Mouse (Mus musculus) v-Abl transformed pro-B cells (cell line): Measurements from ENCODE around the gene Chchd1.
"Not testable (repeated sequence)": the region's sequence is repeated elsewhere in the genome, so short reads cannot be mapped to it uniquely, and the experiment has no call there.

Source experiments
- in situ Hi-C, 2 experiments: fragments of 400-800 bp; cut with MboI; formaldehyde crosslinking; loops; one replicate each; pipeline ENCODE4 v1.15.1; 2025; ENCODE audit not compliant: unreplicated experiment in 2 of 2

The Chchd1 gene

GRCm38 (mm10) chr14:20677906-20678305 lies 24.9 kb upstream of the Chchd1 start:
- in situ Hi-C loops: no loop called here

GRCm38 (mm10) chr14:20681742-20682141 lies 21.1 kb upstream of the Chchd1 start:
- in situ Hi-C loops: no loop called here

GRCm38 (mm10) chr14:20682498-20682897 lies 20.3 kb upstream of the Chchd1 start:
- in situ Hi-C loops: no loop called here

GRCm38 (mm10) chr14:20686576-20686975 lies 16.2 kb upstream of the Chchd1 start:
- in situ Hi-C loops: no loop called here

- in situ Hi-C loops: no loop called here
These were observed 13.8 kb upstream of the Chchd1 start for GRCm38 (mm10) chr14:20689009-20689408.

DNA sequence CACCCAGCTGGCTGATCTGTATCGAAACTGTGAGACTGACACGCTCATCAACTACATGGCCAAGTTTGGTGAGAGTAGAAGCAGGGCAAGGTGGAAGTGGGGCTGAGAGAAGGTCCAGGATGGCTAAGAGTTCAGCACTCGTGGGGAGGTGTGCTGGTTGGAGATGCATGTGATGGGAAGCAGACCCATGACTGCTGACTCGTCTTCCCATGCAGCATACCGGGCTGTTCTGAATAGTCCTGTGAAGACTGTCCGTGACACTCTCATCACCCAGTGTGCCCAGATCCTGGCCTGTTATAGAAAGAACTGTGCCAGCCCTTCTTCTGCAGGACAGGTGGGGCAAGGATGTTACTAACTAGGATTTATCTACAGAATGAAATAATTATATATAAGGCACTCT lies 11.0 kb upstream of the Chchd1 start:
- in situ Hi-C loops: no loop called here

GRCm38 (mm10) chr14:20693589-20694101 lies 9.2 kb upstream of the Chchd1 start:
- in situ Hi-C loops: no loop called here

DNA sequence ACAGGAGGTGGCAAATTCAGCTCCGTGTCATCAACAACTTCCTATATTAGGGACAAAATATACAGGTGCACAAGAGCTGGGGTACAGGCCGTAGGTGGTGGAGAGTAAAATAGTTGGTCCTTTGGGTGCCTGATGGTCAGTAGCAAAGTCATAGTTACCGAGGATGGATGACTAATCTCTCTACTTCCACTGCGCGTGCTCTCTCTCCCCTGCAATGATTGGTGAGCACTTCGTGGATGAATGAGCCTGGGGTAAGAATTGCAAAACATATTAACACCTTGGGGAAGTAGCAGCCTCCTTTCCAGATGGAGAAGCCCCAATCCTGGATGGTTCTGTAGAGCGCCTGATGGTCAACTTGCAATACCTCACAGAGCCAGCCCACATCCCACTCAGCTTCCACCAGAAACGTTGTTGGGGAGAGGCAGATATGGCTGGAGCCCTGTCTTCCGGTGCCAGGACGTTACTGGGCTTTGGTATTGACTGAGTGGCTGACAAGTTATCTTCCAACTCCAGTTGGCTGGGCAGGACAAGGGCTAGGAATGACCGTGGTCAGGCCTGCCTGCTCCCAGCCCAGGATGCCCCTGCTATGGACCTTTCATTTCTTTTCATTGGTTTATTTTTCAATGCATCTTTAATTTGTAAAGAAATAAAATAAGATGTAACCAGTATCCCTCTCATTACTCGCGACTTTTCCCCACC lies 8.5 kb upstream of the Chchd1 start:
- in situ Hi-C loops: no loop called here

DNA sequence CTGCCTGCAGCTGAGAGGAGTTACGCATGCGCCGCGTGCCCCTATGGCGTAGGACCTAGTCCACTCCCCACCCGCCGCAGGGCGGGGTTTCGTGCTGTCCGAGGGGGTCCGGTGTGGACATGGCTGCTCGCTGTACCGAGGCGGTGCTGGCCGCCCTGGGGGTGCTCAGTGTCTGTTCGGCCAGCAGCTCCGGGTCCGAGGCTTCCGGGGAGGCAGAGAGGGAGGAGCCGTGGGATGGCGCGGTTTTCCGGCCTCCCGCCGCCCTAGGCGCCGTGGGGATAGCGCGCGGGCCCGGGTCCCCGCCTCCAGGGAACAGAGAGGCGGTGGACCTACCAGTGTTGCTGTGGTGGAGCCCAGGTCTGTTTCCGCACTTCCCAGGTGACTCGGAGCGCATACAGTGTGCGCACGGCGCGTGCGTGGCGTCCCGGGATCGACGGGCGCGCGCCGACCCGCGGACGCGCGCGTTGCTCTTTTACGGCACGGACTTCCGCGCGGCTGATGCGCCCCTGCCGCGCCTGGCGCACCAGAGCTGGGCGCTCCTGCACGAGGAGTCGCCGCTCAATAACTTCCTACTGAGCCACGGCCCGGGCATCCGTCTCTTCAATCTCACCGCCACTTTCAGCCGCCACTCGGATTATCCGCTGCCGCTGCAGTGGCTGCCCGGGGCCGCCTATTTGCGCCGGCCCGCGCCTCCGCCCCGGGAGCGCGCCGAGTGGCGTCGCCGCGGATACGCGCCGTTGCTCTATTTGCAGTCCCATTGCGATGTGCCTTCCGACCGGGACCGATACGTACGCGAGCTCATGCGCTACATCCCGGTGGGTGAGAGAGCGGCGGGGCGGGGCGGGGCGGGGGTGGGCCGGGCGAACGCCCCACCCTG lies 7.7 kb upstream of the Chchd1 start, which contains the start of gene Fut11:
Fut11 (plus strand) TSS at position 85 of the 877 bp plus-strand sequence.
- in situ Hi-C loops: loop anchor here in 1 of 2 experiments (5.0 kb wide), 1 partner anchor 102 kb away; no protein-coding TSS in a partner anchor

DNA sequence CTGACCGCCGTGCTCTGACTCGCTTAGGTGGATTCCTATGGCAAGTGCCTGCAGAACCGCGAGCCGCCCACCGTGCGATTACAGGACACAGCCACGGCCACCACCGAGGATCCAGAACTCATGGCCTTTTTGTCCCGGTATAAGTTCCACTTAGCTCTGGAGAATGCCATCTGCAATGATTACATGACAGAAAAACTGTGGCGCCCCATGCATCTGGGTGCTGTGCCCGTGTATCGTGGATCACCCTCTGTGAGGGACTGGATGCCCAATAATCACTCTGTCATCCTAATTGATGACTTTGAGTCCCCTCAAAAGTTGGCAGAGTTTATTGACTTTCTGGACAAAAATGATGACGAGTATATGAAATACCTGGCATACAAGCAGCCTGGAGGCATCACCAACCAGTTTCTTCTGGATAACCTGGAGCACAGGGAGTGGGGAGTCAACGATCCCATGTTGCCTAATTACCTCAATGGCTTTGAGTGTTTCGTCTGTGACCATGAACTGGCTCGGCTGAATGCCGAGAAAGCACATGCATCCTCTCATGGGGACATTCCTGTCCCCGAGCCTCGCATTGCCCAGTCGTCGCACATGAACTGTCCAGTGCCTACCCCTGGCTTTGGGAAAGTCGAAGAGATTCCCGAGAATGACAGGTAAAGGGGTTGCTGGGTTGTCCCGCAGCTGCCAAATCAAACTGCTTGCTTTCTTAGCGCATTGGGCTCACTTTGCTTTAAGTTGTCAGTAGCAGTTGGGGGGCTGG lies 6.9 kb upstream of the Chchd1 start:
- in situ Hi-C loops: loop anchor here in 1 of 2 experiments (5.0 kb wide), 1 partner anchor 101 kb away; no protein-coding TSS in a partner anchor

DNA sequence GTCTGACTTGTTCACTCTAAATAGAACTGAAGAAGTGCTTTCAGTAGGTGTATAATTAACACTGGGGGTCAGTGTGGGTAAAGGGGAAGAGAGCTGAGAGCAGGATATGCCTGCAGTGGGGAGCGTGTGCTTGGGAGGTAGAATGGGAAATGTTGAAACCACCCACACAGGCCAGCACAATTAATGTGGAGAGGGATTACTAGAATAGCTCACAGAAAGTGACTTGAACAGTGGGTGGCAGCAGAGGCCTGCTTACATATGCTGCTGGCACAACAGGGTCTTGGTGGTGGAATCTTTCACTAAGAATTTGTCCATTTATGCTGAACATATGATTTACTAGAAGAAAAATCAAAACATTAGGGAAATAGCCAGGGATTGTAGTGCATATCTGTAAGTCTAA lies 5.8 kb upstream of the Chchd1 start:
- in situ Hi-C loops: loop anchor here in 1 of 2 experiments (5.0 kb wide), 1 partner anchor 100 kb away; no protein-coding TSS in a partner anchor

GRCm38 (mm10) chr14:20698515-20698914 lies 4.3 kb upstream of the Chchd1 start:
- in situ Hi-C loops: loop anchor here in 1 of 2 experiments (5.0 kb wide), 1 partner anchor 99 kb away; no protein-coding TSS in a partner anchor

- in situ Hi-C loops: no loop called here
These were observed 2.4 kb upstream of the Chchd1 start for GRCm38 (mm10) chr14:20700362-20700761.

GRCm38 (mm10) chr14:20701554-20701953 lies 1.3 kb upstream of the Chchd1 start:
- in situ Hi-C loops: no loop called here

GRCm38 (mm10) chr14:20702096-20702740 lies 588 bp upstream of the Chchd1 start:
- in situ Hi-C loops: no loop called here

GRCm38 (mm10) chr14:20703461-20703860 lies 655 bp downstream of the Chchd1 start:
- in situ Hi-C loops: not testable (repeated sequence)

GRCm38 (mm10) chr14:20707201-20708190 lies 4.7 kb downstream of the Chchd1 start, which contains the start of gene Zswim8:
Zswim8 (plus strand) TSS chr14:20707552.
- in situ Hi-C loops: no loop called here

GRCm38 (mm10) chr14:20708239-20708638 lies 5.4 kb downstream of the Chchd1 start:
- in situ Hi-C loops: no loop called here

DNA sequence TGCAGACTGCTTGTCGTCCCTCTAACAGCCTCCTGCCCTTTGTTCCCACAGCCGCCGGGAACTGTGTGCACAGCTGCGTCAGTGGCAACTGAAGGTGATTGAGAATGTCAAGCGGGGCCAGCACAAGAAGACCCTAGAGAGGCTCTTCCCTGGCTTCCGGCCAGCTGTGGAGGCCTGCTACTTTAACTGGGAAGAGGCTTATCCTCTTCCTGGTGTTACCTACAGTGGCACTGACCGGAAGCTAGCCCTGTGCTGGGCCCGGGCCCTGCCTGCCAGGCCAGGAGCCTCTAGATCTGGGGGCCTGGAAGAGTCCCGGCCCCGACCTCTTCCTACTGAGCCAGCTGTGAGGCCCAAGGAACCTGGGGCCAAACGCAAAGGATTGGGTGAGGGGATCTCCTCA lies 11.0 kb downstream of the Chchd1 start:
- in situ Hi-C loops: no loop called here
